Mouse (Mus musculus) kidney, postnatal 25 days (tissue): ENCODE measurements around the gene Ribc2.

ENCODE experiments used
- DNase-seq, 2 experiments: peaks; one replicate each; pipeline ENCODE4 v3.0.0; 2021; ENCODE audit warnings: mixed read lengths in 2 of 2

Ribc2 gene

DNA sequence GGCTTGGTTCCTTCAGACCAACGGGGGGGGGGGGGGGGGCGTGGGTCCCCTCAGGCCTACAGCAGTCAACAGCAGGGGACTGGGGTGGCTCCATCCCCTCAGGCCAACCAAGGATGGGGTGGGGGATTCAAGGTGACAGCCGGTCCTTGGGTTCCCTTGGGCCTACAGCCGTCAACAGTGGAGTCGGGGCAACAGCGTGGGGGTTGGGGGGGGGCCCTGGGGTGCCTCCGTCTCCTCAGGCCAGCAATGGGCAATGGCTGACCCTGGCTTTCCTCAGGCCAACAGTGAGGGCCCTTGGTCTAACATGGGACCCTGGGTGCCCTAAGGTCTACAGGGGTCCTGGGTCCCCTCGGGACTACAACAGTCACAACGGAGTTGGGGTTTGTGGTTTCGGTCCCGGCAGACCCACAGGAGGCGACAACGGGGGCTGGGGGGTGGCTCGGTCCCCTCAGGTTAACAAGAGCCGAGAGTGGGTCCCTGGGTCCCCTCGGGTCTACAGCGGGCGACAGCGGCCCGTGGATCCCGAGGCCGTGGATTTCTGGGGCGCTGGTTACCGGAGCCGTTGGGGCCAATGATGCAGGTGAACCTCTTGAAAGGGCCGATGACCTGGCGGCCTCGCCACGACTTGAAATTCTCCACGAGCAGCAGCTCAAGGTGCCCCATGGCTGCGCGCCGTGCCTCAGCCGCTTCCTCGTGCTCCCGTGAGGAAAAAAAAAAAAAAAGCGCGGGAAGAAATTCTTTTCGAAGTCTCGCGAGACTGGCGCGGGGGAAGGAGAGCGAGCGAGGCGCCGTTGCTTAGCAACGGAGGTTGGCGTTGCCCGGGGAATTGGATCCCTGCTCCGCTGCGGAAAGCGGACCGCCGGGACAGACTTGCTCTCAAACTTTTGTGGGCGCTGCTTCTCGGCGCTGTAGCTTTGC is at the start of gene Ribc2, which contains the start of gene Smc1b:
TSS of gene Ribc2 (plus strand) at position 804 of the 918 bp plus-strand sequence.
TSS of gene Smc1b (minus strand) at position 690 of the 918 bp plus-strand sequence.
- DNase-seq: peak; percentile 68 to 83

DNA sequence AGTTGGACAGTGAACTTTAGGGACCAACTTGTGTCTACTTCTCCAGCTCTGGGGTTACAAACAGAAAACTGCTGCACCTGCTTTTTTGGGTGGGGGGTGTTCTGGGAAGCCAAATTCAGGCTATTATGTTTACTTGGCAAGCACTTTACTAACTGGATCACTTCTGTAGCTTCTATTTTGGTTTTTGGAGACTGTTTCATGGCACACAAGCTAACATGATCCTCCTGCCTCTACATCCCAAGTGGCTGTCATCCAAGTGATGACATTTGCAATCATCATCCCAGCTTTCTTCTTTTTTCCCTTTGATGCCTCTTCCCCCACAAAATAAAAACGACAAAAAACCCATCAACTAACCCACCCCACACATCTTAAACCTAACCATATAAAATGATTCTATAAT is 46.2 kb upstream of the Ribc2 start:
- DNase-seq: no peak

DNA sequence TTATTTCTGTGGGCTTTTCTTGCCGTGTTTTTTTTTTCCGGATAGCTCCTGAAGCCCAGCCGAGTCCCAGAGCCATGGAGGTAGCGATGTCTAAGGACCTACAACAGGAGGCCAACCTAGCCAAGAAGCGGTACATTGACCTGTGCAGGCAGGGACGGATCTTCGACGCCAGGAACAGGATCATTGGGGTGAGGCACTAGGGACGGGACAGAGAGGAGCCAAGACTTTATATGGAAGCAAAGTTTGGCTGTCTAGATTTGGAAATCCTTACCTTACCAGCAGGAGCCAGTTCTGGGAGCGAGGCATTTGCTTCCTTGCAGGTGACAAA is 279 bp downstream of the Ribc2 start:
- no peak for DNase-seq

DNA sequence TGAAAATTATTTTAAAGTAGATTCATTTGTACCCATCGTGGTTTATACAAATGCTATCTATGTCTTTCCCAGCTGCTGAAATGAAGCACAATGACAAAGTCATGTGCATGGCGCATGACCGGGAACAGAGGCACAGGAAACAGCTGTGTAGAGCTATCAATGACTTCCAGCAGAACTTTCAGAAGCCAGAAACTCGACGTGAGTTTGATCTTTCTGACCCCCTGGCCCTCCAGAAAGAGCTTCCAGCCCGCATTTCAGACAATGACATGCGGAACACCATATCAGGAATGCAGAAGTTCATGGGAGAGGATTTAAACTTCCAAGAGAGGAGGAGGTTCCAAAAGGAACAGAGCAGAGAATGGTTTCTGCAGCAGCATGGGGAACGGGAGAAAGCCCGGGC is 3.3 kb downstream of the Ribc2 start:
- no peak for DNase-seq

DNA sequence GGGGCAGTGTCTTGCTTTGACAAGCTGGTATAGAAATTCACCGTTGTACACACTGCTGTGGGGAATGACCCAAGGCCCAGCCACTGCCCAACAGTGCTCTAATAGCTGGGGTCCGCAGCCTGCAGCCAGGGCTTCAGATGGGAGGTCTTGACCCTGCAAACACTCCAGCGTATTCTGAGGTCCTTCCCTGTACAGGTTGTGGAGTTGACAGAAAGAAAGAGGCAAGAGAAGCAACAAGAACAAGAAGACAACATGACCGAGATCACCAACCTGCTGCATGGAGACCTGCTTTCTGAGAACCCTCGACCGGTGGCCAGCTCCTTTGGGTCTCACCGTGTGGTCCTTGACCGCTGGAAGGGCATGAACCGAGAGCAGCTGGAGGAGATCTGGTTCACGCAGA is 9.4 kb downstream of the Ribc2 start:
- peak in 1 of 2 experiments; percentile 30 for DNase-seq

DNA sequence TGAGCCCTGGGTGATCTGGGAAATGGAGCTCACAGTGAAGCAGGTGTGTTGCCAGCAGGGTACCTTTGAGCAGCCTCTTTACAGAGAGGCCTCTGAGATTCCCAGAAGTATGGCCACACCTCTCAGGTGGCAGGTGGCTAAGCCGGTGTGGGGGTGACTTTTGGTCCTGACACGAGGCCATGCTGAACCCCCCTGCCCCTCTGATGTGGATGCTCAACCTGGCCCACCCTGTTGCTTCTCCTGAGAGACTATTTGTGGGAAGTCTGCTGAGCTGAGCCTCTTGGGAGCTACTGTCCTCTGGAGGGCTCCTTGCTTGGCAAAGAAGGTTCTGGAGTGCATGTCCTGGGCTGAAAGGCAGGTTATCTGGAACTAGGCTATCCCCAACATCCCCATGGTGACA is 10.6 kb downstream of the Ribc2 start:
- peak in 1 of 2 experiments; percentile 22 for DNase-seq

DNA sequence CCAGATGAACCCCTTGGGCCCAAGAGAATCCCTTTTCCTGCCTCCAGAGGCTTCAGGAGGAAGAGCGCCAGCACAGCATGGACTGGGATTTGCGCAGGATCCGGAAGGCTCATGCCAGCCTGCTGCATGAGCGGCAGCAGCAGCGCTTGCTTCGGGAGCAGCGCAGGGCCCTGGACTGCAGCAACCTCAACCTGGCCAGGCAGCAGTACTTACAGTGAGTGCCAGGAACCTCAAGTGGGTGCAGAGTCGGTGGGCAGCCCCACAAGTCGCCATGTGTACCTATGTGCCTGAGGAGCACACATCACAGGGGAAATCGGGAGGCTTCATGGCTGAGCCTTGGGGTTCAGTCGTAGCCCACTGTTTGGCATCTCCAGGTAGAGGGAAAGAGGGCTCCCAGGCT is 11.3 kb downstream of the Ribc2 start:
- peak in 1 of 2 experiments; percentile 21 for DNase-seq

DNA sequence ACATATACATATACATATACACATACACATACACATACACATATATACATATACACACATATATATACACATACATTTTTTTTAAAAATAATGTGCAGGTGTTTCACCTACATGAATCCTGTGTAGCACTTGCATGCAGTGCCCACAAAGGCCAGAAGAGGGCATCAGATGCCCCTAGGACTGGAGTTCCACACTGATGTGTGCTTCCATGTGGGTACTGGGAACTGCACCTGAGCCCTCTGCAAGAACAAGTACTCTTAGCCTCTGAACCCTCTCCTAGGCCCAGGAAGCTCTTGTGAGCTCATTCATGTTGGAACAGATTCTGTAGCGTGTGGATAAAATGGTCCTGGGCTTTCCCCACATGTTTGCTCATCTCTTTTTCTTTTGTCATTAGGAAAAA is 11.9 kb downstream of the Ribc2 start:
- DNase-seq: no peak

DNA sequence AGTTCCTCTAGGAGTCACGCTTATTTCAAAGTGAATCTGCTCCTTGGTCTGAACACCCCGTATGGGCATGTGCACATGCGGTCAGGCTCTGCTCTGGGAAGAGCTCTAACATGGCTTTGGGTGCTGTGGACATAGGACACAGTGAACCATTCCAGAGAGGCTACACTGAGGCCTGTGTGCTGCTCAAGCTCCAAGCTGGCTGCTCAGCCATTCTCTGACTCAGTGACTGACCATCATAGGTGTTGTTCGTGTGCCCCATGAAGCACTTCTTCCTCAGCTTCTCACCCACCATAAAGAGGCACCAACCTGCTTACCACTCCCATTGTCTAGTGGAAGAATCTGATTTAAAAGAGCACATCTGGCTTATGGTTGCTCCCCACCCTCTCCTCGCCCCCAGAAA is 12.4 kb downstream of the Ribc2 start:
- DNase-seq: no peak

DNA sequence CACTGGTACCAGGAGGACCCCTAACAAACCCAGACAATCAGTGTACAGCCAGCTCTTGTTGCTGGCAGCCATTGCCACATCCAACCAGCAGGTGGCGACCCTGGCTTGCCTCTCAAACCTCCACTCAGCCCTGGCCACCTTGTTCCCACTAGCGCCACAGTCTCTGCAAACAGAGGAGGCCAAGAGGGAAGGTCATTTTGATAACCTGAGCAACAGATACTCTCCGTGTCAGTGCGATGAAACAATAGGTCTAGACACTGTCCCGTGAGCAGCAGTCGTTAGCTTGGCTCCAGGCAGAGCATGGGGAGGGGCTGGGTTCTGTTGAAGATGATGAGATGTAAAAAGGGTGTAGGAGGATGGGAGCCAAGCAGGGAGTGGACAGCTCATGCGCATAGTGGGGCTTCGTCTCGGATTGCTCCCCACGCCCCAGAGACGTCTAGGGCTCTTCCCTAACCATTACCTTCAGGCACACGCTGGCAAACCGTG is 19.6 kb downstream of the Ribc2 start:
- peak; percentile 69 to 85 for DNase-seq

DNA sequence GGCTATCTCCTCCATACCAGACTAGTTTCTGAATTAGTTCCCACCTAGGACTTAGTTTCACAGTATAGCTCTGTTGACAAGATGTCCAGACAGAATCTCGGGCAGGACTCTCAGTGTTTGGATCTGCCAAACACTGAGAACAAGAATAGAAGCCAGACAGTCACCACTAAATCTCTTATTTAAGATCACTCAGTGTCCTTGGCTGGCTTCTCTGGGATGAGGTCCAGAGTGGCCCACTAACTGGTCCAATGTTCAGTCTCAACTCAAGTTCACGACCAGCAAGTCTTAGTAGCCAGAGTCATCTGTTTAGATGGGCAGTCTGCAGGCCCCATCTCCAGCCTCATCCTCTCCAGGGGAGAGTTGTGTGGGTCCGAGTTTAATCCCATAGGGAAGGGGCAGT is 20.7 kb downstream of the Ribc2 start:
- DNase-seq: peak; percentile 31 to 53

DNA sequence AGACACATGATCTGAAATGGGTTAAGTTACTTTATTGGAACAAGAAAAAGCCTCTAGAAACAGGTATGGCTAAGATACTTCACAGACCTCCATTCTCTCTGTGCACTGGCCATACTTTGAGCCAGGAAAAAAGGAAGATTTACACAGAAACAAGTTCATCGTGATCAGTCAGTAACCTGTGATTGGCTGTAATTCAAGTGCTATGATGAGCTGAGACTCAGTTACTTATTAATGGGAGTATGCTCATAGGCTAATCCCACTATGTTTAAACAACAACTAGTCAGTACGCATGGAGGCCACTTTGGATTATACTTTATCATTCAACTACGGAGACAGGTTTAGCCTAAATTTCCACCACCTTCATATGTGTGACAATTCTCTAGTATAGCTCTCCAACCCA is 22.2 kb downstream of the Ribc2 start:
- peak; percentile 9 to 21 for DNase-seq

DNA sequence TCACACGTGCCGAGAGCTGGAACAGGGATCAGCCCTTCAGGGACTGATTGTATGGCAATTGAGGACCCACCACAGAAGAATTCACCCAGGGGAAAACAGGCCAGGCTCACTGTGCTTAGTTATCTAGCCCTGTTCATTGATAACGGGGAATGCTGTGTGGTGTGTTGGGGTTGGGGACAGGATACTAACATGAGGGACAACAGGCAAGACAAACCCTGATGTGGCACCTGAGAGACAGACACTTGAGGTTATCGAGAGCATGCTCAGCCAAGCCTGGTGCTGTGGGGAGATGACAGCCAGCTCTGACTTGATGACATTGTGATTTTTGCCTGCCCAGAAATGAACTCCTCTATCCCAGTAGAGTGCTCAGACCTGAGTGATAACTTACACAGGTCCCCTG is 24.3 kb downstream of the Ribc2 start:
- DNase-seq: no peak

DNA sequence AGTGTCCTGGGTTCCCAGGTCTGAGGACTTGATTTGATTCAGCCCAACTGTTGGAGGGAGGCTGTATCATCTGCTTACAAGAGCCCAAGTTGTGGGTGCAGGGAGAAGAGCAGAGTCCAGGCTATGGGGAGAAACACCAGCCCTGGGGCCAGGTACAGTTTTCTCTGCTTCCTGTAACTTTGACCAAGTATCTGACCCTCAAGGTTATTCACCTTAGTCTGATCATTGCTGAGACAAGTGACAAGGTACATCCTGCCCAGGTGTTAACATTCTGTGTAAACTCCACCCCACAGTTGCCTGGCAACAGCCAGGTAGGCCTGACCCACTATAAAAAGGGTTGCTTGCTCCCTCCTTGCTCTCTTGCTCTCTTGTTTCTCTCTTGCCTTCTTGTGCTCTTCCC is 29.5 kb downstream of the Ribc2 start:
- DNase-seq: no peak

DNA sequence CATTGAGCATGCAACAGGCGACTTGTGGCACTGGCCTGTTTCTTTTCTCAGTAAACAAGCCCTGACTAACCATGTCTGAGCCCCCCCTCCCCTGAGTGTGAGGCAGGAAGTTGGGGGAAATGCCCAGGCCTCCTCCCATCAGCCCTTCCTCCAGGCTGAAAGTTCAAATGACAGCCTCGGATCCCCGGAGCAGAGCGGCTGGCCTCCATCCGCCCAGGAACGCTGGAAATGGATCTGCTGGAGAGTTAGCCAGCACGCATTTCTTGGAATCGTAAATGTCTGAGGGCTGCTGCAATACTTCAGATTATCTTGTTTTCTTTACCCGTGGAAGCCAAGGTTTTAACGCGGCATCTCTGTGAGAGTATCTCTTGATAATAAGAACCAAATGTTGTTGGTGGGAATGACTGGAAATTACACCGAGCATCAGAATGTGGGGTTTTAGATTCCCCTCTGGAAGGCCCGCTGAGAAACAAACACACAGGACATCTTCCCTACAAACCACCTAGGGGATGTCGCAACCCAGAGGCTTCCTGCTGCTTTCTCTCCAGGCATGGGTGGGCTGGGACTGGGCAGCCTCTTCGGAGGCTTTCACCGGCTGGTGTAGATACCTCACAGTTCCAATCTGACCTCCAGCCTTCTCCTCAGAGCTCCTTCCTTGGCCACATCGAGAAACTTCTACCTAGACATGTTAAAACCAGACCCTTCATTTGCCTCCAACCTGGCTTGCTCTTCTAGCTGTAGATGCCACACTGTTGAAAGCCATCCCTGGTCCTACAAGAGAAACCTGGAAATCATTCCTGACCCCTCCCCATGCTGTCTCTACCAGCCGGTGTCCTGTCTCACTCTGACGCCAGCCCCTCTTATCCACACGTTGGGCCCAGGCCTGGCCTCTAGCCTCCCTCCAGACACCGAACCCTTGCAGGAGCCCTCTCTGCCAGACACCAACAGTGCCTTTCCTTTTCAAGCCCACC is 31.1 kb downstream of the Ribc2 start:
- peak; percentile 21 to 56 for DNase-seq

DNA sequence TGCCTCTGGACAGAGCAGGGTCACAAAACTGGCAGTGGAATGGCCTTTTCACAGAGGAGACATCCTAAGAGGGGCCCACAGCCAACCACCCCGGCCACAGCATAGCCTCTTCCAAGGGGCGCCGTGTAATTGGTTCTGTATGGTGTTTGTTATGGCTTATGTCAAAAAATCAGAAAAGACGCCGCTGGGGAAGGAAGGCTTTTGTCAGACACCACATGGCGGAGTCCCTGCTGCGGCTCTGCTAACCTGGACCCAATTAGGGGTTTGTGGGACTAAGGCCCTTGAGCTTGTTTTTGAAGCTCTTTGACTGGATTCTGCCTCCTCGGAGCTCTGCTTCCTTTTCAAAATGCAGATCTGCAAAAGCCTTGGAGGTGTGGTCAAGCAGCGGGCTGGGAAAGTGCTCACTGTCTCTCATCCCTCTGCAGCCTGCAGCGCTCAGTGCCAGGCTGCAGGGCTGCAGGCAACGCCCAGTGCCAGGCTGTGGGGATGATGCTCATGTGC is 34.6 kb downstream of the Ribc2 start:
- no peak for DNase-seq

DNA sequence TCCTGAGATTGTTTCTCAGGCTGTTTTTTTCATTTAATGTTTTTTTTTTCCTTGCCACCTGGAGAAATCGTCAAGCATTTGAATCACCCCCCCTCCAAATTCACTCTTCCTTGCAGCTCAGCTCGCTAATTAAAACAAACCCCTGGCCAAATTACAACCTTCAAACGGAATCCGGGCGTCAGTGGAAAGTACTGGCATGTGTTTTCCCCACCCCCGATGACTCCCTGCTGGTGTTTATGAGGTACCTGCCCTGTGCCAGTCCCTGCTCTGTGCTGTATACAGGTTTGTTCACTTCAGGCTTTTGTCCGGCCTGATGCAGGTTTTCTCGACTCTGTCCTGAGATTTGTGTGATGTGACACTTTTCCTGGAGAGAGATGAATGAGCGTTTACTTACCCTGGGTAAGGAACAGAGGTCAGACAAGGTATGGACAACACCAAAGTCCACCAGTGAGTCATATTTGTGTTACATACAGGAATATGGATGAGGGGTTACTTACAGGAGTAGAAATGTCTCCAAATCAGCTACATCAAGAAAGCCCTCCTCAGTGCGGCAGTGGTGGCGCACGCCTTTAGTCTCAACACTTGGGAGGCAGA is 35.3 kb downstream of the Ribc2 start:
- no peak for DNase-seq

DNA sequence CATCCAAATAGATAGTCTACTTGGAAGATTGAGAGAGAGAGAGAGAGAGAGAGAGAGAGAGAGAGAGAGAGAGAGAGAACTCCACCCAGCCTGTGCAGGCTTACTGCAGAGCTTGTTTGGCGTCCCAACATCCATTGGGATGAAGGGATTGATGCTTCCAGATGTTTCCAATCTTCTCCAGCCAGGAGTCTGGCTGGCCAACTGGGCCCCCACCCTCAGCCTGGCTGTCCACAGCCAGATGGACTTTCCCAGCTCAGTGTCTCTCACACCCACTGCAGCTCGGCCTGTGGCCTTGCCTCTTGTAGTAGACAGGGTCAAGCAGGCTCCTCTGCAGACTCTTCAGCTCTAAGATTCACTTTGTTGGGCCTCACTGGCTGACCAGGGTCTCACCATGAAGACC is 40.2 kb downstream of the Ribc2 start:
- DNase-seq: peak in 1 of 2 experiments; percentile 46

DNA sequence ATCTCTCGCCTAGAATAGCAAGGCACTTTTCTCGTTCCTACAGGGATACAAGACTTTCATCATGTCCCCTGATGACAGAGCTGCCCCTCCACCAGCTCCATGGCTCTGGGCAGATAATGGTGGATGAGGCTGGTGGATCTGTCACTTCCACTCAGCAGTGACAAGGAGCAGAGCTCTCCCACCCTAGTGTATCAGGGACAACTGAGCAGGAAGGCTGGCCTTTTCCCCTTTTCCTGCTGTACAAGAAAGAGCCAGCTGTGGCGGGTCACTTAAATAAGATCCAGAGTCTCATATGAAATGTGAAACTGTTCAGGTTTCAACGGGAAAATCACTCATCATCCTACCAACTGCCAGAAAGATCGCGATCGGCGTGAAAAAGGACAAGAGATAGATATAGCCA is 41.5 kb downstream of the Ribc2 start:
- DNase-seq: no peak

DNA sequence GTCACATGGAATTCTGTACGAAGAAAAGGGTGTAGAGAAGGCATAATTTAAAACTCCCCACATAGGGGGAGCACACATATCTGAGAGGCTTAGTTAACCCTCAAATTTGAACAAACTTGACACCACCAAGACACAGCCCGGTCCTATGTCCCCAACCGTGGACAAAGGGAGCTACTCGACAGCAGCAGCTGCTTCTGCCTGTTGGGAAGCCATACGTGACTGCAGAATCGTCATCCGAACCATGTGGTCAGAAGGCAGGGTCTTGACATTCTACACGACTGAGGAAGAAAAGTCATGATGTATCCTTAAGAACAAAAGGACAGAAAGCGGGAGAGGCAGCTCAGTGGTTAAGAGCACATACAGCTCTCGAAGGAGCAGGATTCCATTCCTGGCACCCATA is 42.2 kb downstream of the Ribc2 start:
- no peak for DNase-seq

DNA sequence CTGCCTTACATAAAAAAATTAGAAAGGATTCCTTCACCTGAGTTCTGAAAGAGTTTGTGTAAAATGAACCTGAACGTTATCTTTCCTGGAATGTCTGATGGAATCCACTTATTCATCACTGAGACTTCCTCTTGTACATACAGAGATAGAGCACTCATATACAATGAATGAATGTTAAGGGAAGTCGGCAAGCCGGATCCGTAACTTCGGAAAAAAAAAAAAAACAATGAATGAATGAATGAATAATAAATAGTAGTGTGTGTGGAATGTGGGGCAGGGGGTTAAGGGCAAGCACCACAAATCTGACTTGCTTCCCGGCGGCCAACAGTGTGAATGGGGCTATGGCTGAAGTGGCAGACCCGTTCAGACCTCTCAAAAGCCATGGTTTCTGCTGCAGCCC is 45.7 kb downstream of the Ribc2 start:
- peak; percentile 48 to 65 for DNase-seq

DNA sequence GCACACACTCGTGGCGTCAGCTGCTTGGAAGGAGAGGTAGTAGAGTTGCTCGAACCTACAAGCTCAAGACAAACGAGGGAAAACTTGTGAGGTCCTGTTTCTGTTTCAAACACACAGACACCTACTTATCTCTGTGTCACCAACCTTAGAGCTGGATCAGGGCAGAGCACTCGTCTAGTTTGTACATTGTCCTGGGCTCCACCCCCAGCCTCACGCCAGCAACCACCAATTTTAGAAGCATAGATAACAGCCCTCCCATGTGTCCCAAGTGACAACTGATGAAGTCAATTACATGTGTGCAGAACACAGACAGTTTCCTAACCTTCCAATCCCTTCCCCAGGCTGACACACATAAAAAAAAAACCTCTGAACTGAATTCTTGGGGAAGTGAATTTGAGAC is 46.3 kb downstream of the Ribc2 start:
- no peak for DNase-seq
